Mouse (Mus musculus): ENCODE results near the gene Uba6. TPM values are rescaled to one million over a fixed set of nuclear protein-coding genes. Genes with fewer than 3 reads are reported as not detected.

Uba6 gene
- 10 to 100 TPM; 10.5 to 11.4 TPM for total RNA-seq (2021)
- long read RNA-seq, experiment 1, partial matches to known transcripts, result 0 of 2 reads
- long read RNA-seq, experiment 1, other reads (novel, unspliced or antisense), result 2 of 2 reads
- long read RNA-seq, experiment 2, partial matches to known transcripts, result 0 of 2 reads
- long read RNA-seq, experiment 2, other reads (novel, unspliced or antisense), result 2 of 2 reads

- DNase-seq (ENCODE audit: low spot score in 2 of 2), result peak; percentile 95 to 97
Measured at GRCm38 (mm10) chr5:86172449-86173161, at the start of gene Uba6. Gene Uba6 (minus strand): TSS chr5:86172803.

DNA sequence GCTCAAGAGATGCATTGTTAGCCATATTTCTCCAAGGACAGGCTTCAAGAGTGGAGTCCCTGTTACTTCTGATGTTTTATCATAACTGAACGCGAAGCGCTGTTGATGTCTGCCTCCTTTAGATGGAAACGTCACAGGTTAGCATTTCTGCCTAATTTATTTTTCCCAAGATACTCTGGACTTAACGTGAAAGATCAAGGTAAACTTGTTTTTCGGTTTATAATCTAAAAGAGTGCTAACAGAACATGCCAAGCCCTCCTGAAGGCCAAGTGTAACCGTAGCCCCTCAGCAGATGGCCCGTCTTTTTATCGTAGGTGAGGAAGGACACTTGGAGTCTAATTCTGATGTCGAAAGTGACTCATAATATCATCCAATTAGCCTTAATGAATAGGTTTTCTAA, 25.2 kb upstream of the Uba6 start, which contains the start of gene Gnrhr:
Gene Gnrhr (minus strand): TSS at position 101 of the 400 bp plus-strand sequence.
- no peak for DNase-seq (ENCODE audit: low spot score in 2 of 2)

DNA sequence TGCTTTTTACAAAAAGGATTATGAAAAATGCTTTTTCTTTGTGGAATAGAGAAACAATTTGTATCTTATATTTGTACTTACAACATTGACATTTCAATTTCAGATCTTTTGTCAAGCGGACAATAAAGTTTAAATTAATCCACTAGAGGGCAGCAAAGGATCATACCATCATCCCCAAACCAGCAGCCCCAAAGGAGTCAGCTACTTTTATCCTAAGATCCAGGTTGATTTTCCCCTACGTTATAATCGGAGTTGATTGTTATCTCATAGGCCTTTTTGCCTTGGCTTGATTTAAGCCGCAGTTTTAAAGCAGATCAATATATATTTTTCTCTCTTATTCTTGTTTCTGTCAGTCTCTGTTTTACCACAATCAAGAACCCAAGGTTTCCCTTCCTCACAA, 18.8 kb upstream of the Uba6 start:
- no peak for DNase-seq (ENCODE audit: low spot score in 2 of 2)

DNA sequence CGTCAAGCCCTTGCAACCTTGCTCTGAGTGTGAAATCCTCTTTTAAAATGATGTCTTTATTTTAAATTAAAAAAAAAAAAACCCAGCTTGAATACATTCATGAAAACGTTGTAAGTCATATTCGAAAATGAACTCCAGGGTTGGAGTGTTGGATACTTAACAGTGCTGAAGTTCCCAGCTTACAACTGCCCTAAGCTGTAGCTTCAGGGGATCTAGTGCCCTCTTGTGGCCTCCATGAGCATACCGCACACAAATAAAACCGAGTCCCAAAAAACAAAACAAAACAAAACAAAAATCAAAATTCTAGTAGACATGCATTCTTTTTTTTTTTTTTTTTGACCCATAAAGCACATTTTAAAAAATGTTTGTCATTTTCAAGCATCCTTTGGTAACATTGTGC, 18.2 kb upstream of the Uba6 start:
- no peak for DNase-seq (ENCODE audit: low spot score in 2 of 2)

DNA sequence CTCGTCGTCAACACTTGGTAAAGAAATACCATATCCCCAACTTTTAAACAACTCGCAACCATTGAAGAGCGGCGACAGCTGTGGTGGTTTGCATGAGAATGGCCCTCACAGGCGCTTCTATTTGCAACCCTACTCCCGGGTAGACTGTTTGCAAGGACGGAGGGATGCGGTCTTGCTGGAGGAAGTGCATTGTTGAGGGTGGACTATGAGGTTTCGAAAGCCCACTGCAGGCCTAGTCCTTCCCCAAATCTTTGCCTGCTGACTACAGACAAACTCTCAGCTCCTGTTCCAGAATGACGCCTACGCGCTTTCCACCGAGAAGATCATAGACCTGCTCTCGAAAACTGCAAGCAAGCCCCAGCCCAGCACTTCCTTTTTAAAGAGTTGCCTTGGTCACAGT, 17.7 kb upstream of the Uba6 start:
- DNase-seq (ENCODE audit: low spot score in 2 of 2), result no peak

DNA sequence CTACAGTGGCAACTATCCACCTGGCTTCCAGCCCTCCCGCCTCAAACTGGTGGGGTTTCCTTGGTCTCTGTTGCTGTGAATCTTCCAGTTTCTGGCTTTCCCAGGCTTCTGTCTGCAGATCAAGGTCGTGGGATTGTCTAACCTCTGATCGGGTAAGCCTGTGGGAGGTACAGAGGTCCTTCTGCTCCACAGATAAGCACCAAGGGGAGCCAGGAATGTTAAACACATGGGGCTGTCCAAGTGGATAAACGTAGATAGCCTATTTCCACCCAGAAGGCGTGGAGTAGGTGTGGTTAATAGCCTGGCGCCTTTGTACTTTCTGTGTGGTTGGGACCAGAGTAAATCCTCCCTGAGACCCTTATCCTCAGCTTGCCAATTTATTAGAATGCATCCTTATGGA, 14.8 kb upstream of the Uba6 start:
- no peak for DNase-seq (ENCODE audit: low spot score in 2 of 2)

DNA sequence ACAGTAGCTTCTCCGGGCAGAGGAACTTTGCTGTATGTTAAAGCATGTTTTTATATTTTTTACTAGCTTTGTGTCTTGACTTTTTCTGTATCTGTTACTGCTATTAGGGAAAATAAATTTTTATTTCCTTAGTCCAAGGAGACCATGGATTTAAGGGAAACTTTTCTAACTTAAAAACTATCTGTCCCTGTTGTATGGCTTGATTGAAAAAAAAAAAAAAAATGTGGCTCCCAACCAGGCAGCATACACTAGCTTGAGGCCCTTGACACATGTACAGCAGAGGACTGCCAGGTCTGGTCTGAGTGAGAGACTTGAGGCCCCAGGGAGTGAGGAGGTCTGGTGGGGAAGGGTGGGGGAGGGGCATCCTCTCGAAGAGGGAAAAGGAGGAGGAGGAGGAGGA, 1.2 kb upstream of the Uba6 start:
- no peak for DNase-seq (ENCODE audit: low spot score in 2 of 2)

GRCm38 (mm10) chr5:86172088-86172448, 535 bp downstream of the Uba6 start:
- no peak for DNase-seq (ENCODE audit: low spot score in 2 of 2)

DNA sequence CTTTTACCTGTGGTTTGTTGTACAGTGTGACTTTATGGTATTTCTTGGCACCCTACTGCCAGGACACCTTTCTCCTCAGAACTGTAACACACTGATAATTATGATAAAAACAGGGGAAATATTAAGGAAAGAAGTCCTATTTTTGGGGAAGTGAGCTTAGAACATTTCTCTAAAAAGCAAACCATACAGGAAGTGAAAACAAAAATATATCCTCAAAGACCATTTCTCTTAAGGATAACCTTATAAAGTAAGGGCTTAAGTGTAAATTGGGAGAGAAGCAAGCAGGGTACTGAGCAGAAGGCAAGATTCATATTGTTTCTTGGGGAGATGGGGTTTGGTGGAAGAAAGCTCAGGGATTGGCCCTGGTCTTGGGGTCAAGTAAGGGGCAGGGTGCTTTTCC, 42.8 kb downstream of the Uba6 start:
- no peak for DNase-seq (ENCODE audit: low spot score in 2 of 2)

- no peak for DNase-seq (ENCODE audit: low spot score in 2 of 2)
Measured at GRCm38 (mm10) chr5:86128749-86129148, 43.9 kb downstream of the Uba6 start.

DNA sequence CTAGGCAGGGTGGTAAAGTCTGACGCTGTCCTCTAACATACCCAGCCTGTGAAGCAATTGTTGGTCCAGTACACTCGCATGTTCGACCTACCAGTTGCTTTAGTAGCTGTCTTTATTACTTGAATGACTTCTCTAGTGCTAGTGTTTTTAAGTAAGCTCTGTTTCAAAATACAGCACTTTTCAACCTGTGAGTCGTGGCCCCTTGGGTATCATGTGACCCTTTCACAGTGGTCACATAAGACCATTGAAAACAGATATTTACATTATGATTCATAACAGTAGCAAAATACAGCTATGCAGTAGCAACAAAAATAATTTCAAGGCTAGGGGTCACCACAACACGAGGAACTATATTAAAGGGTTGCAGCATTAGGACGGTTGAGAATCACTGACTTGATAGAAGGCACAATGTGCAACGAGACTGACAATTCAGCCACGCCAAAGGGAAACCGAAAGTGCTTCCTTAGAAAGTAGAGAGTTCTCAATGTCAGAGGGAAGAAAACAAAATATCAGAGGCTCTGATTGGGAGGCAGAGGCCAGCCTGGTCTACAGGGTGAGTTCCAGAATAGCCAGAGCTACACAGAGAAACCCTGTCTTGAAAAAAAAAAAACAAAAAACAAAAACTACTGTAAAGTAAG, 54.0 kb downstream of the Uba6 start:
- DNase-seq (ENCODE audit: low spot score in 2 of 2), result no peak

DNA sequence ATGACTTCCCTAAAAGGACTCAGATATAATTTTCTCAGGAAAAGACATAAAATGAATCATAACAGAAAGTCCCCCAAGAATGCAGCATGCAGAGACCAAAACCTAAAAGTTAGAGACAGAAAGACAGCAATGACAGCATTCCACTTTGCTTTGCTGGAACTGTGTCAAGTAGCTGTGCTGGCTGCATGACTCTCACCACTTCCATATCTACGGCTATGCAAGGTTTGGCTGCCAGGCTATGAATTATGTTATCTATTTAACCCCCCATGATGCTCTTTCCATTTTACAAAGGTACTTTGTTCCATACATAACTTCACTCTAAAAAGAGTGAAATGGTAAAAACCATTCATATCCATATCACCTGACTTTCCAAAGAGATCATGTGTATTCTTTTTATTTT, 58.6 kb downstream of the Uba6 start:
- DNase-seq (ENCODE audit: low spot score in 2 of 2), result no peak

DNA sequence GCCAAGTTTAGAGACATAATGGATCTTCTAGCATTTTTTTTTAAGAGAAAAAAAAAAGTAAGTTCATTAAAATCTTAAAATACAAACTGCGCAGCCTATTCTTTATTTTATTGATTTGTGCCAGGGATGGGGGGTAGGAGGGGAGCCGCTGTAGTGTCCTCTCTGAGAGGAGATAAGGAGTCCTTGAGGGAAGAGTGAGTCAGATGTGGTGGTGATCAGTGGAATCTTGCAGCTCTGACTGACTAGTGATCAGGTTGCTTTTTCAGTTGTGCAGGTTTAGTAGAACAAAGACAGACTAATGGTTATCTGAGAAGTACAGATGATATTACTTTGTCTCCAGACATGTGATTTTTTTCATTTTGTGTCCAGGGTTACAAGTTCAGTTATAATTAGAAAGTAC, 59.6 kb downstream of the Uba6 start:
- DNase-seq (ENCODE audit: low spot score in 2 of 2), result no peak

DNA sequence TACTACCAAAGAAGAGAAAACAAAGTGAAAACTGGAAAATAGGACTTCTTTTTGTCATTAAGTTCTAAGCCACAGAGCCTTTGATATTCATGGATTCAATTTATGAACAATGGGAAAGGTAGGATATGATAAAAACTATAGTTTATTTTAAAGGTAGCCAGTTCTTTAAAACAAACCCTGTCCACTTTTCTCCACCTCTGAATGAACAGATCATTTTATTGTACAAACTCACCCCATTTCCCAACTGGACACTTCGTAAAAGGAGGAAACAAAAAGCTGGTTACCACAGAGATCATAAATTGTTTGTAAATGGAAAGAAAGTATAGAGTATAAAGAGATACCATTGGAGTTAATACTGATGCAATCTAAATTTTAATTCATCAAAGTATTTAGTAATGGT, 61.5 kb downstream of the Uba6 start:
- DNase-seq (ENCODE audit: low spot score in 2 of 2), result no peak

- DNase-seq (ENCODE audit: low spot score in 2 of 2), result no peak
Measured at GRCm38 (mm10) chr5:86106610-86107009, 66.0 kb downstream of the Uba6 start.

- no peak for DNase-seq (ENCODE audit: low spot score in 2 of 2)
Measured at GRCm38 (mm10) chr5:86102176-86102575, 70.4 kb downstream of the Uba6 start.

- DNase-seq (ENCODE audit: low spot score in 2 of 2), result no peak
Measured at GRCm38 (mm10) chr5:86100621-86101020, 72.0 kb downstream of the Uba6 start.

GRCm38 (mm10) chr5:86098988-86099387, 73.6 kb downstream of the Uba6 start:
- DNase-seq (ENCODE audit: low spot score in 2 of 2), result no peak

DNA sequence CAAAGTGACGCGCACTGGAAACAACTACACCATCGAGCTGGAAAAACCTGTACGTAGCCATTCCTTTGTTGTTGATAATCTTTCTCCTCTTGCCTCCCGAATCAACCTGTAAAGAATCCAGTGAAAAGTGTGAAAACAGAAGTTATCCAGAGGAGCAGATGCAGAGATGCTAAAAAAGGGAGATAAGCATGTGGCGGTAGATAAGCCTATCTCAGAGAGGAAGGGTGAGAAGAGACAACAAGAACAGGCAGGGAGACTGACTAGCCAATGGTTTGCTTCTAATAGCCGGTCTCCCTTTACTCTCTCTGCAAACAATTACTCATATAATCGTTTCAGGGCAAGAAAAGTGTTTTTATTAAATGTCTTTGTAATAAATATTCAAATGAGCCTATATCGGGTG, 77.8 kb downstream of the Uba6 start:
- no peak for DNase-seq (ENCODE audit: low spot score in 2 of 2)

- no peak for DNase-seq (ENCODE audit: low spot score in 2 of 2)
Measured at GRCm38 (mm10) chr5:86086751-86087150, 85.9 kb downstream of the Uba6 start.

DNA sequence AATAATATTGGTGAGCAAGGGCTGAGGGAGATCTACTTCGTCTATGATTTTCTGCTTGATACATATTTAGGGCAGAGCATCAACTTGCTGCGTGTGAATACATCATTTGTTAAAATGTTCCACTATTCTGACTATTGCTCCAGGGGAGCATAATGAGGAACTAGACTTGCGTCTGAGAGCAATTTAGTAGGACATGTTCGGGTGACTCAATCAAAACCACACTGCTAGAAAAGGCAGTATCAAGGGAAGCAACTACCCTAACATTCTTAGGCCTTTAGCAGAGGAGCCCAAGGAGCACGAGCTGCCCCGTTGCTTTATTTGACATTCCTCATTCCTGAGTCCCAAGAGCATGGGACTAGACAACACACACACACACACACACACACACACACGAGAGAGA, 87.6 kb downstream of the Uba6 start:
- no peak for DNase-seq (ENCODE audit: low spot score in 2 of 2)

DNA sequence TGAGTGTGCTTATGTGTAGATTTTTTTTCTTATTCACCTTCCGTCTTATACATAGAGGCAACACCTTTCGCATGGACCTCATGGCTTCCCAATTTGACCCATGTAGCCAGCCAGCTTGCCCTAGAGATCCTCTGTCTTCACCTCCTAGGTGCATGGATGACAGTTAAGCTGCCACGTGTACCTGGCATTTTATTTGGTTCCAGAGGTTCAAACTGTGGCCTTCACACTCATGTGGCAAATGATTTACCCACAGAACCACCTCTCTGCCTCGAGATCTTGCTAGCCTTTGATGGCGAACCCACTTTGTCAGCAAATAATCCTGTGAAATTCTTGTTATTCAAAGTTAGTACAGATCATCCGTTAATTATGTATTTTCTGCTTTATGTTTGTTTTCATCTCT, 88.6 kb downstream of the Uba6 start:
- DNase-seq (ENCODE audit: low spot score in 2 of 2), result no peak
